Mouse (Mus musculus): ENCODE measurements around the gene Ank2.

GRCm38 (mm10) chr3:127257279-127257925 lies 241.7 kb downstream of the Ank2 start:
- TF ChIP-seq POLR2A (IDR thresholded peaks at IDR 0.05; ENCODE audit: borderline replicate concordance, extremely low read depth, low read depth, low read length) = no peak
- no peak for TF ChIP-seq CTCF (IDR thresholded peaks at IDR 0.05; ENCODE audit: insufficient read depth, low read length)
